Mouse (Mus musculus): Measurements from ENCODE around the gene Eci1. TPM values are rescaled to one million over a fixed set of nuclear protein-coding genes. Genes with fewer than 3 reads are reported as not detected.
"Not testable (repeated sequence)": the region's sequence is repeated elsewhere in the genome, so short reads cannot be mapped to it uniquely, and the experiment has no call there.

Eci1 gene
- polyA plus RNA-seq, 1 experiment from 2014 or later: 301 TPM

DNA sequence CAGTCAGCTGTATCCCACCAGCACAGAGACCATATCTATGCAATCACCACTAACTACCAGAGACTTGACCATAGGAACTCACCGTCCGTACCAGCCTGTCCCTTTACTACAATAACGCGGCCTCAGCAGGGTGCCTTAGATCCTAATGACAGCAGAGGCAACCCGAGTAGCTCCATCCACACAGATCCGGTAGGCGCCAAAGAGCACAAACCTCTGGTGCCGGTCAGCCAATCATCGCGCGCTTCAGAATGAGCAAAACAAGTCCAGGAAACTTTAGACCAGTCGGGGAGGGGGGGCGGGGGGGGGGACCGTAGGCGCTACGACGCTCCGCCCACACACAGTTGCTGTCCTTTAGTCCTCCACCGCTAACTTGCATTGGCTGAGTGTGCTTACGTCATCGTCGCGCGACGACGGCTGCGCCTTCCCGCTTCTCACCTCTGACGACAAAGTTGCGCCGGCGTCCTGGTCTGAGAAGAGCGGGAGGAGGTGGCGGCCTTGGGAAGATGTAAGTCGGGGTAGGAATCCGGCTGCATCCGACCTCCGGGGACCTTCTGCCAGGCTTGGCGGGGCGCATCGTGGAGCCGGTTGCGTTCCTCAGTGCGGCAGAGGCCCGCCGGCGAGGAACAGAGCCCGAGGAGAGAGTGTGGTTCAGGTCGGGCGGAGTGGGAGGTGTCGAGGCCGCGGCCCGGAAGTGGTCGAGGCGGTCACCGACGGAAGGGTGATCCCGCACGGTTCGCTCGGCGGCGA, 12.0 kb upstream of the Eci1 start, which contains the start of gene Rnps1:
TSS of gene Rnps1 (plus strand) at position 336 of the 747 bp plus-strand sequence.
- H3K36me3 ChIP-seq: peaks cover 38% of the 10 kb centered on the region
- H3K9me3 ChIP-seq (replicated peaks): no peaks in the 10 kb centered on the region
- peak; percentile 91 for ATAC-seq (replicated peaks; ENCODE audit: insufficient number of reproducible peaks, insufficient read depth, low FRiP score, low read depth)

DNA sequence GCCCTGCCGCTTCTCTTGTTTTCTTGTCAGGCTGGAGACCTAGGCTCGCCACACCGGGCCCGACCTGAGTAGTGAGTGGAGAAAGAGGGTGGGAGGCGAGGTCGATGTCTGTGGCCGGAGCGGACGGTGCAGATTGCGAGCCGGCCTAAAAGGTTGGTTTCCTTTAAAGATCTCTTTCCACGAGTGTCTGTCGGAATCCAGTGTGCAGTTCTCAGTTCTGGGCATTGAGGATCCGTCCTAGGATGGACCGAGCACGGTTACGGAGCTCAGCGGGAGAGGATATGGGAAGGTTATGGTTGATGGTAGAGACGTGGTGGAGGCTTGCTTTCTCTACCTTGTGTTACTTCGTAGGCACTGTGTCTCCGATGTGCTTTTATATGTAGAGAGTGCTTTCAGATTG, 11.4 kb upstream of the Eci1 start:
- peak; percentile 2; the same call in 1 of the 2 replicates for ATAC-seq (replicated peaks; ENCODE audit: insufficient number of reproducible peaks, insufficient read depth, low FRiP score, low read depth)
- peaks cover 38% of the 10 kb centered on the region for H3K36me3 ChIP-seq
- H3K4me1 ChIP-seq (replicated peaks): peaks cover 45% of the 10 kb centered on the region
- H3K9me3 ChIP-seq (replicated peaks): no peaks in the 10 kb centered on the region
- H3K27me3 ChIP-seq: no peaks in the 10 kb centered on the region
- peak overlapping the region; percentile 94 for H3K27ac ChIP-seq
- H3K9ac ChIP-seq: peak overlapping the region; percentile 90
- H3K4me2 ChIP-seq: peak overlapping the region; percentile 74
- WGBS: under 1% methylated on average over 21 of the region's 21 CpGs
- peak overlapping the region; percentile 91 for H3K4me3 ChIP-seq

More for the DNA sequence above, 12.0 kb upstream of the Eci1 start, which contains the start of gene Rnps1:
- Histone ChIP-seq H3K4me3 (peak within 1 kb of the TSS; percentile 91), H3K4me1 (replicated peaks) (peaks cover 45% of the 10 kb centered on the region), H3K27ac (peak within 1 kb of the TSS; percentile 94), H3K4me2 (peak within 1 kb of the TSS; percentile 74), H3K9ac (peak within 1 kb of the TSS; percentile 90), H3K27me3 (no peaks in the 10 kb centered on the region)
- under 1% methylated on average over 64 of the region's 64 CpGs for WGBS

DNA sequence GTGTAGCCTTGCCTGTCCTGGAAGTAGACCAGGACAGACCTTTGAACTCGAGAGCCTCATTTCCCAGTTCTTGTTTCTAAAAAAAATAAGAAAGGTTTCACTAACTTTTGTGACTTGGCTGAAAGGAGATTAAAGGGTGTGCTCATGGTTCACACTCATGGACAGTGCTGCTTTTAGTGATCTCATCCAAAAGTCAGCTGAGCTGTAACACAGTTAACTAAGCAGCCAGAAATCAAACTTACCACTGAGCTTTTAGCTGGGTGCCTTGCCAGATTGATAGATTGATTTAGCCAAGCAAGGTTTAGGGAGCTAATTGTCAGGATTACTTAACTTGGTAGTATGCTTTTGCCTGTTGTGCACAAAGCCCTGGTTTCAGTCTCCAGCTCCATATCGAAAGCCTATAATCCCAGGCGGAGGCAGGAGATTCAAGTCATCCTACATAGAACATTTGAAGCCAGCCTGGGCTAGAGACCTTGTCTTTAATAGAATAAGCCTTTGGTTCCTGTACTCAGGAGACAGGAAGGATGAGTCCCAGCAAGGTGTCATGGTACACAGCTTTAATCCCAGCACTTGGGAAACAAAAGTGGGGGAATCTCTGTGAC, 10.3 kb upstream of the Eci1 start:
- 86% methylated on average over 3 of the region's 3 CpGs for WGBS
- Histone ChIP-seq H3K27ac (no peak overlapping the region), H3K9ac (peak overlapping the region; percentile 90), H3K36me3 (peaks cover 40% of the 10 kb centered on the region), H3K4me2 (peak overlapping the region; percentile 74), H3K27me3 (no peaks in the 10 kb centered on the region), H3K4me3 (peak overlapping the region; percentile 91), H3K9me3 (replicated peaks) (no peaks in the 10 kb centered on the region), H3K4me1 (replicated peaks) (peaks cover 45% of the 10 kb centered on the region)
- ATAC-seq (replicated peaks; ENCODE audit: insufficient number of reproducible peaks, insufficient read depth, low FRiP score, low read depth): no peak

DNA sequence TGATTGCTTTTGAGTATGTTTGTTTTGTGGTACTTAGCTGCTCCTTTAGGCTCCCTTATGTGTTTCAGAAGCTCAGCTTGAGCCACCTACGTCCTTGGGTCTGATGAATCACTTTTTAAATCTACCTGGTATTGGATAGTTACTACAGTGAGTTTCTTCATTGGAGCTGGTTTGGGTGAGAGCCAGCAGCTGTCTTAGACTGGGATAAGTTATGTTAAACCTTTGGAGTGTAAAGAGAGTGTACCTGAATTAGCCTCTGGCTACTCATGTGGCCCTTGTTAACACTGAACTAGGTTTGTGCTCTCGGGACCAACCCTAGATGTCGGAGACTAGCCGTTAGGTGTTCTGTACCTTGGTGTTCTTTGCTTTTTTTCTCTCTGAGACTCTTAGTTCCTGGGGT, 3.3 kb upstream of the Eci1 start:
- no peak for ATAC-seq (replicated peaks; ENCODE audit: insufficient number of reproducible peaks, insufficient read depth, low FRiP score, low read depth)
- no peak overlapping the region for H3K27ac ChIP-seq
- WGBS: 91% methylated on average over 4 of the region's 4 CpGs
- peaks cover 69% of the 10 kb centered on the region for H3K36me3 ChIP-seq
- no peak overlapping the region for H3K9ac ChIP-seq
- H3K9me3 ChIP-seq (replicated peaks): no peaks in the 10 kb centered on the region
- H3K4me1 ChIP-seq (replicated peaks): peaks cover 12% of the 10 kb centered on the region
- no peaks in the 10 kb centered on the region for H3K27me3 ChIP-seq
- no peak overlapping the region for H3K4me3 ChIP-seq
- no peak overlapping the region for H3K4me2 ChIP-seq

- Histone ChIP-seq H3K27me3 (no peaks in the 10 kb centered on the region), H3K9me3 (replicated peaks) (no peaks in the 10 kb centered on the region), H3K4me3 (no peak overlapping the region), H3K4me1 (replicated peaks) (peaks cover 18% of the 10 kb centered on the region), H3K4me2 (no peak overlapping the region), H3K36me3 (peaks cover 56% of the 10 kb centered on the region), H3K27ac (no peak overlapping the region), H3K9ac (no peak overlapping the region)
- 88% methylated on average over 5 of the region's 5 CpGs for WGBS
- no peak for ATAC-seq (replicated peaks; ENCODE audit: insufficient number of reproducible peaks, insufficient read depth, low FRiP score, low read depth)
These were observed 2.0 kb upstream of the Eci1 start for GRCm38 (mm10) chr17:24424489-24424888.

- H3K36me3 ChIP-seq: peaks cover 48% of the 10 kb centered on the region
- H3K4me3 ChIP-seq; H3K9ac ChIP-seq; ATAC-seq (replicated peaks; ENCODE audit: insufficient number of reproducible peaks, insufficient read depth, low FRiP score, low read depth); H3K4me2 ChIP-seq; H3K27ac ChIP-seq; H3K9me3 ChIP-seq (replicated peaks); H3K27me3 ChIP-seq: not testable (repeated sequence)
- peaks cover 23% of the 10 kb centered on the region for H3K4me1 ChIP-seq (replicated peaks)
- 96% methylated on average over 6 of the region's 8 CpGs for WGBS
These were observed 1.1 kb upstream of the Eci1 start for GRCm38 (mm10) chr17:24425326-24425725.

- Histone ChIP-seq H3K9ac (no peak overlapping the region), H3K36me3 (peaks cover 42% of the 10 kb centered on the region), H3K4me3 (peak overlapping the region; percentile 68), H3K4me1 (replicated peaks) (peaks cover 29% of the 10 kb centered on the region), H3K27me3 (no peaks in the 10 kb centered on the region), H3K9me3 (replicated peaks) (no peaks in the 10 kb centered on the region), H3K4me2 (peak overlapping the region; percentile 72), H3K27ac (peak overlapping the region; percentile 96)
- WGBS: 84% methylated on average over 7 of the region's 7 CpGs
- ATAC-seq (replicated peaks; ENCODE audit: insufficient number of reproducible peaks, insufficient read depth, low FRiP score, low read depth): no peak
These were observed 536 bp upstream of the Eci1 start for GRCm38 (mm10) chr17:24425905-24426304.

- H3K9me3 ChIP-seq (replicated peaks): no peaks in the 10 kb centered on the region
- H3K4me2 ChIP-seq: peak overlapping the region; percentile 72
- peaks cover 29% of the 10 kb centered on the region for H3K4me1 ChIP-seq (replicated peaks)
- H3K27me3 ChIP-seq: no peaks in the 10 kb centered on the region
- H3K9ac ChIP-seq: peak overlapping the region; percentile 87
- 2% methylated on average over 8 of the region's 8 CpGs for WGBS
- H3K27ac ChIP-seq: peak overlapping the region; percentile 96
- peak overlapping the region; percentile 68 for H3K4me3 ChIP-seq
- H3K36me3 ChIP-seq: peaks cover 30% of the 10 kb centered on the region
- ATAC-seq (replicated peaks; ENCODE audit: insufficient number of reproducible peaks, insufficient read depth, low FRiP score, low read depth): 0 out of 2 replicates have a peak, but pooled peaks have one; percentile 9
These were observed 723 bp downstream of the Eci1 start for GRCm38 (mm10) chr17:24427170-24427557.

DNA sequence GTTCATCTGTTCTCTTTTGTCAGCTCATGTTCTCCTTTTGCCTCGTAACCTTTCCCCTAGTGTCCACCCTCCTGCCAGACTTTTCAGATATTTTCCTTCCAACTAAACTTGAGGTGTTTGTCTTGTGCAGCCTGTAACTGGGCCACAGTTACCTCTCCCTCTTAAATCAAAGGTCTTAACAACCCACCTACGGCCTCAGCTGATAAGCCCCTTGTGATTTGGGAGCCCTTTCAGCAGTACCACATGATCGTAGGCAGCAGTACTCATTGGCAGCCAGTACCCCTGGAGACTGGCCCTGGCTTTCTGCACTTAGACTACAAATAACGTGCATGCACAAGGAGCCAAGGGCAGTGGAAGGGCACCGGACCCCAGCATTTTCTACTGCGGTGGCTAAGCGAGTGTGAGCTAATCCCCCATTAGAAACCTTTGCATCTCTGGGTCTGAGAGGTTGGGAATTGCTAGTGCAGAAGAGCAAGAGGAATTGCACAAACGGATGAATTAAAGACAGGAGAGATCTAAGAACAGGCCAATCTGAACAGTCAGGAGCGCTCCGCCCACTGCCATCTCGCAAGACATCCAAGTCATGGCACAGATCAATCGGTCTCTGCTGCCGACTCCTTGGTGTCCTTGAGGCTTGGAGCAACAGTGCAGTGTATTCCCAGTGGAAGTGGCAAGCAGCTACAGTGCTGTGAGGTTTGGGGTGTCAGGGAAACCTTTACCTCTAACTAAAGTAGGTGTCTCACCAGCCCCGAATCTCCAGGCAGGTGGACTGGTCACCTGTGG, 3.0 kb downstream of the Eci1 start:
- Histone ChIP-seq H3K4me2 (peak overlapping the region; percentile 41), H3K9ac (0 out of 2 replicates have a peak overlapping the region, but pooled peaks have one; percentile 8), H3K27me3 (no peaks in the 10 kb centered on the region), H3K4me3 (peak overlapping the region; percentile 12; the same call in 1 of the 2 replicates), H3K9me3 (replicated peaks) (no peaks in the 10 kb centered on the region), H3K36me3 (peaks cover 10% of the 10 kb centered on the region), H3K27ac (peak overlapping the region; percentile 87), H3K4me1 (replicated peaks) (peaks cover 29% of the 10 kb centered on the region)
- WGBS: 55% methylated on average over 14 of the region's 14 CpGs
- peak; percentile 32 for ATAC-seq (replicated peaks; ENCODE audit: insufficient number of reproducible peaks, insufficient read depth, low FRiP score, low read depth)

- WGBS: 77% methylated on average over 5 of the region's 5 CpGs
- Histone ChIP-seq H3K27me3 (no peaks in the 10 kb centered on the region), H3K4me1 (replicated peaks) (no peaks in the 10 kb centered on the region), H3K9ac (no peak overlapping the region), H3K4me3 (no peak overlapping the region), H3K27ac (no peak overlapping the region), H3K4me2 (no peak overlapping the region), H3K9me3 (replicated peaks) (no peaks in the 10 kb centered on the region), H3K36me3 (peaks cover 55% of the 10 kb centered on the region)
- ATAC-seq (replicated peaks; ENCODE audit: insufficient number of reproducible peaks, insufficient read depth, low FRiP score, low read depth): no peak
These were observed 10.6 kb downstream of the Eci1 start for GRCm38 (mm10) chr17:24437016-24437415.

- ATAC-seq (replicated peaks; ENCODE audit: insufficient number of reproducible peaks, insufficient read depth, low FRiP score, low read depth): no peak
- Histone ChIP-seq H3K9me3 (replicated peaks) (no peaks in the 10 kb centered on the region), H3K9ac (no peak overlapping the region), H3K36me3 (peaks cover 70% of the 10 kb centered on the region), H3K4me2 (no peak overlapping the region), H3K27ac (no peak overlapping the region), H3K27me3 (no peaks in the 10 kb centered on the region), H3K4me3 (no peak overlapping the region), H3K4me1 (replicated peaks) (no peaks in the 10 kb centered on the region)
- 89% methylated on average over 8 of the region's 8 CpGs for WGBS
These were observed 13.9 kb downstream of the Eci1 start for GRCm38 (mm10) chr17:24440377-24440776.

Measured in heart, embryonic 15.5 days (tissue).